Mouse (Mus musculus) ES-E14 (cell line): ENCODE results near the gene Etnk1.

ENCODE experiments used
- CHD2 ChIP-seq: IDR thresholded peaks from 2 replicates; pipeline ENCODE4 v1.6.1; 2014; ENCODE audit warnings: mild to moderate bottlenecking, low read depth, low read length, inconsistent platforms
- HCFC1 ChIP-seq: IDR thresholded peaks from 2 replicates; pipeline ENCODE4 v1.6.1; 2012; ENCODE audit warnings: low read length, inconsistent platforms, borderline replicate concordance; ENCODE audit not compliant: insufficient read depth
- MAFK ChIP-seq: IDR thresholded peaks from 2 replicates; pipeline ENCODE4 v1.6.1; 2014; ENCODE audit warnings: mild to moderate bottlenecking, low read depth, low read length, inconsistent platforms; ENCODE audit not compliant: insufficient read depth
- ZC3H11A ChIP-seq: IDR thresholded peaks from 2 replicates; pipeline ENCODE4 v1.6.1; 2012; ENCODE audit warnings: low read depth, mild to moderate bottlenecking, inconsistent platforms, low read length, borderline replicate concordance
- ZNF384 ChIP-seq: IDR thresholded peaks from 2 replicates; pipeline ENCODE4 v1.6.1; 2012; ENCODE audit warnings: low read depth, low read length, inconsistent platforms

GRCm38 (mm10) chr6:143261289-143261665, 94.3 kb downstream of the Etnk1 start:
- TF ChIP-seq ZC3H11A (no peak), CHD2 (no peak), HCFC1 (no peak), MAFK (no peak), ZNF384 (no peak)
